Mouse (Mus musculus) lung, postnatal 4 days (tissue): Measurements from ENCODE around the gene Slc22a13.
A peak's percentile ranks its signal among the peaks of the same experiment; 100 is the strongest.
"Not testable (repeated sequence)": the region's sequence is repeated elsewhere in the genome, so short reads cannot be mapped to it uniquely, and the experiment has no call there.

Experiments
- DNase-seq, 2 experiments: peaks; one replicate each; pipeline ENCODE4 v3.0.0; 2021

The Slc22a13 gene

GRCm38 (mm10) chr9:119208998-119209397 is at the start of gene Slc22a13:
Gene Slc22a13 (minus strand): TSS chr9:119209098.
- DNase-seq: no peak

GRCm38 (mm10) chr9:119258128-119258527 is 49.2 kb upstream of the Slc22a13 start:
- no peak for DNase-seq

GRCm38 (mm10) chr9:119256161-119256560 is 47.3 kb upstream of the Slc22a13 start:
- no peak for DNase-seq

GRCm38 (mm10) chr9:119255096-119255495 is 46.2 kb upstream of the Slc22a13 start:
- DNase-seq: no peak

GRCm38 (mm10) chr9:119254187-119254586 is 45.3 kb upstream of the Slc22a13 start:
- DNase-seq: no peak

- DNase-seq: peak in 1 of 2 experiments; percentile 22
These were observed 39.1 kb upstream of the Slc22a13 start for GRCm38 (mm10) chr9:119247996-119248395.

- DNase-seq: peak in 1 of 2 experiments; percentile 14
These were observed 37.9 kb upstream of the Slc22a13 start for GRCm38 (mm10) chr9:119246826-119247225.

- no peak for DNase-seq
These were observed 35.1 kb upstream of the Slc22a13 start for GRCm38 (mm10) chr9:119243981-119244380.

GRCm38 (mm10) chr9:119241169-119241865 is 32.4 kb upstream of the Slc22a13 start:
- DNase-seq: no peak

- DNase-seq: no peak
These were observed 31.5 kb upstream of the Slc22a13 start for GRCm38 (mm10) chr9:119240286-119240997.

GRCm38 (mm10) chr9:119239274-119239673 is 30.4 kb upstream of the Slc22a13 start:
- DNase-seq: no peak

- DNase-seq: no peak
These were observed 29.9 kb upstream of the Slc22a13 start for GRCm38 (mm10) chr9:119238796-119239195.

- DNase-seq: no peak
These were observed 22.7 kb upstream of the Slc22a13 start for GRCm38 (mm10) chr9:119231552-119231951.

- no peak for DNase-seq
These were observed 21.9 kb upstream of the Slc22a13 start for GRCm38 (mm10) chr9:119230829-119231228.

GRCm38 (mm10) chr9:119220249-119220648 is 11.4 kb upstream of the Slc22a13 start:
- no peak for DNase-seq

GRCm38 (mm10) chr9:119219667-119220066 is 10.8 kb upstream of the Slc22a13 start:
- DNase-seq: no peak

- not testable (repeated sequence) for DNase-seq
These were observed 6.4 kb upstream of the Slc22a13 start for GRCm38 (mm10) chr9:119215341-119215740.

- DNase-seq: no peak
These were observed 5.7 kb upstream of the Slc22a13 start for GRCm38 (mm10) chr9:119214601-119215000.

GRCm38 (mm10) chr9:119212996-119213395 is 4.1 kb upstream of the Slc22a13 start:
- DNase-seq: no peak

GRCm38 (mm10) chr9:119207113-119207512 is 1.8 kb downstream of the Slc22a13 start:
- DNase-seq: no peak

GRCm38 (mm10) chr9:119206666-119207065 is 2.2 kb downstream of the Slc22a13 start:
- no peak for DNase-seq

GRCm38 (mm10) chr9:119205756-119206155 is 3.1 kb downstream of the Slc22a13 start:
- DNase-seq: no peak

GRCm38 (mm10) chr9:119203617-119204016 is 5.3 kb downstream of the Slc22a13 start:
- no peak for DNase-seq

- no peak for DNase-seq
These were observed 7.2 kb downstream of the Slc22a13 start for GRCm38 (mm10) chr9:119201653-119202052.
